Mouse (Mus musculus) left cerebral cortex, adult 2 months (tissue): ENCODE measurements around the gene Gm21317. TPM values are rescaled to one million over a fixed set of nuclear protein-coding genes. Genes with fewer than 3 reads are reported as not detected.
"Not testable (repeated sequence)": the region's sequence is repeated elsewhere in the genome, so short reads cannot be mapped to it uniquely, and the experiment has no call there.

ENCODE experiments used
- DNase-seq, 2 experiments: peaks; one replicate each; pipeline ENCODE4 v3.0.0; 2021 to 2022; ENCODE audit warnings: low spot score in 2 of 2, mixed read lengths in 1 of 2; ENCODE audit errors: extremely low spot score in 1 of 2
- H3K27ac ChIP-seq: fragments of 200-600 bp; 2 replicates; pipeline ENCODE4 v1.8.1; 2022
- H3K4me3 ChIP-seq: fragments of 200-600 bp; 2 replicates; pipeline ENCODE4 v1.8.1; 2022
- intact Hi-C: fragments of 180-260 bp; cut with DNase I; formaldehyde crosslinking; loops from one replicate; pipeline ENCODE4 v1.15.1; 2025
- long read RNA-seq, 2 experiments: library from polyadenylated mRNA; stranded (forward); transcript quantifications; one replicate each; pipeline ENCODE4 v2.0.0; 2021; ENCODE audit warnings: borderline mapping rate in 2 of 2
- total RNA-seq, 2 experiments: library from RNA; stranded (reverse); gene quantifications; 2 replicates each; pipeline ENCODE4 v1.2.3; 2021

Gm21317 gene
- not detected for total RNA-seq
- long read RNA-seq, experiment 1: 0 reads
- long read RNA-seq, experiment 2: 0 reads

DNA sequence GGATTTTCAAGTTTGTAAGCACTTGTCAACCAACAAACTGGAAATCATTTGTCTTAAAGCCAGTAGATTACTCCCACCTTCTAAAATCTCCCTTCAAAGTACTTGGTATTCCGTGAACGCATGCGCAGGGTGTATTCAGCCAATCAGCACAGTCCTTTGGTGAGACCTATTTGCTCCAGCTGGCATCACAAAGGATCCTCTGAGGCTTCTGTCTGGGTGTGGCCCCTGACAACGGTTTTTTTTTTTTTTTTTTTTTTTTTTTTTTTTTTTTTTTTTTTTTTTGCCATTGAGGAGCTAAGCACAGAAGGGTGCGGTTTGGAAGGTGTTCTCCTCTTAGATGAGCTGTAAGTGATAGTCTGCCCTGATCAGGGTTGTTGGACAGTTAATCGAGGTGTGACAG, at the start of gene Gm21317:
Gene Gm21317 (plus strand): TSS at position 301 of the 400 bp plus-strand sequence.
- intact Hi-C loops, DNase-seq, H3K27ac ChIP-seq, H3K4me3 ChIP-seq: not testable (repeated sequence)
